Mouse (Mus musculus): Measurements from ENCODE around the gene Ankrd54. TPM values are rescaled to one million over a fixed set of nuclear protein-coding genes. Genes with fewer than 3 reads are reported as not detected.

Gene Ankrd54
- polyA plus RNA-seq, 1 experiment from 2014 or later: 61.0 TPM

DNA sequence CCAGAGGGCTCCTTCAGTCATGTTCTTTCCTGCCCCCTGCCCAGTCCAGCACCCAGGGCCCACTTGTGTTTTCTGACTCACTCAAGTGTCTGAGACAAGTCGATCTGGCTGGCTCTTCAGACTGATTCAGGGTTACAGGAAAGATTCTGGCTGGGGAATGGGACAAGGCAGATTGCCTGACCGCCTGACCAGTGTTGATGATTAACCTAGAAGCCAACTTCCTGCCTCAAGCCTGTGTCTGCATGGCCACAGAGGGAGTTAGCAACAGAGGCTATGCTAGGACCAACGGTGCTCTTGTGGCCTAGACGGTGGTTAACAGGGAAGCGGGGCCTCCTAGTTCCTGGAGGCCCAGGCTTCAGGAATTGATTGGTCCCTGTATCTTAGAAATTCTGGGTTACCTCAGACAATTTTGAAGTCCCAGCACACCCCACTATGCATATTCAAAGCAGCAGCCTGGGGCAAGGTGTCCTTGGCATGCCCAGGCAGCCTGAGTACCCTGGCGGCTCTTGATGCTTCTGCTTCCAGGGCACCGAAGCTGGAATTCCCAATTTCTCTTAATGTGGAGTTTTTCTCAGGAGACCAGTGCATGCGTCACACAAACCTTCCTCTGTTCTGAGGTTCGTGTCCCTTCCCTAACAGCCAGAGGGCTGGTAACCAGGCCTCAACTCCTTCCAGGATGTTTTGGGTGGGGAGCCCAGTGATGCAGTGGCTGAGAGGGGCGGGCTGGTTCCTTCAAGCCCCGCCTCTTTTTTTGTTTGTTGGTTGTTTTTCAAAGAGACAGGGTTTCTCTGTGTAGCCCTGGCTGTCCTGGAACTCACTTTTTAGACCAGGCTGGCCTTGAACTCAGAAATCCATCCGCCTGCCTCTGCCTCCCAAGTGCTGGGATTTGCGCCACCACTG, 11.0 kb downstream of the Ankrd54 start:
- ATAC-seq (replicated peaks): no peak
- no peaks in the 10 kb centered on the region for H3K9me3 ChIP-seq
- H3K4me3 ChIP-seq: no peak overlapping the region
- H3K4me1 ChIP-seq: no peaks in the 10 kb centered on the region
- 81% methylated on average over 13 of the region's 13 CpGs for WGBS
- H3K36me3 ChIP-seq (replicated peaks): peaks cover 27% of the 10 kb centered on the region
- H3K27ac ChIP-seq: no peak overlapping the region
- H3K27me3 ChIP-seq (replicated peaks): no peaks in the 10 kb centered on the region
- no peak overlapping the region for H3K9ac ChIP-seq
- H3K4me2 ChIP-seq: no peak overlapping the region

- no peak overlapping the region for H3K27ac ChIP-seq
- H3K4me3 ChIP-seq: no peak overlapping the region
- no peak overlapping the region for H3K4me2 ChIP-seq
- H3K9me3 ChIP-seq: no peaks in the 10 kb centered on the region
- no peaks in the 10 kb centered on the region for H3K27me3 ChIP-seq (replicated peaks)
- ATAC-seq (replicated peaks): no peak
- H3K4me1 ChIP-seq: no peaks in the 10 kb centered on the region
- WGBS: 87% methylated on average over 2 of the region's 2 CpGs
- no peak overlapping the region for H3K9ac ChIP-seq
- H3K36me3 ChIP-seq (replicated peaks): peaks cover 22% of the 10 kb centered on the region
Observed at GRCm38 (mm10) chr15:79050964-79051363, 11.7 kb downstream of the Ankrd54 start.

DNA sequence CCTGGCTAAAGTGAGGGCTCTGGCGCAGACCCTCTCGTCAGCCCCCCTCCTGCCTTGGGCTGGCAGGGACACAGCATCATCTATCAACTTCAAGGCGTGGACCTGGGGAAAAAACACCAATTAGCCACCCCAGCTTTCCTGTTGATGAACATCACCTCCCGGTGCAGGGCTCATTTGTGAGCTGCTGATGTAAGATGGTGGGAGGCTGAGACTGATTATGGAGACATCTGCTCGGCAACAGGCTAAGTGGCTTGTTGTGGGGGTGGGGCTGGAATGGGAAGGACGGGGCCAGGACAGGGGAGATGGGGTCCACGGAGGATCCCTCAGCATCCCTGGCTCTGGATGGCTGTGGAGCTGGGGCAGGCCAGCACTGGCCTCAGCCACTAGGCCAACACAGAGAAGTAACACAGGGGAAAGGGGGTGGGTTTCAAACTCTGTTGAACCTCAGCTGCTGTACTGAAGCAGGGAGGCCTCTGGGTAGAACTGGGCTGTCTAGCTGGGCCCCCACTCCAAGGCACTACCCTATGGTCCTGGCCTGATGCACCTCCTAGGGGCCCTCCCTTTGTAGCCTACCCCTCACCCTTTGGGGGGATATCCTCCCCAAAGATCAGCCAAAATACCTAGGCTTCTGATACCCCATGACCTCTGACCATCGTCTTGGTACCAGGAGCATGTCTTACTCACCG, 12.4 kb downstream of the Ankrd54 start:
- Histone ChIP-seq H3K9me3 (no peaks in the 10 kb centered on the region), H3K27ac (no peak overlapping the region), H3K4me3 (no peak overlapping the region), H3K27me3 (replicated peaks) (no peaks in the 10 kb centered on the region), H3K9ac (no peak overlapping the region), H3K4me1 (no peaks in the 10 kb centered on the region), H3K4me2 (no peak overlapping the region), H3K36me3 (replicated peaks) (peaks cover 16% of the 10 kb centered on the region)
- WGBS: 67% methylated on average over 9 of the region's 9 CpGs
- no peak for ATAC-seq (replicated peaks)

- peaks cover 4% of the 10 kb centered on the region; the same call in 1 of the 2 replicates for H3K4me1 ChIP-seq
- H3K27ac ChIP-seq: no peak overlapping the region
- WGBS: 65% methylated on average over 4 of the region's 4 CpGs
- no peak overlapping the region for H3K4me2 ChIP-seq
- H3K9me3 ChIP-seq: no peaks in the 10 kb centered on the region
- no peak overlapping the region for H3K4me3 ChIP-seq
- no peak for ATAC-seq (replicated peaks)
- peaks cover 12% of the 10 kb centered on the region for H3K27me3 ChIP-seq (replicated peaks)
- no peaks in the 10 kb centered on the region; the same call in 1 of the 2 replicates for H3K36me3 ChIP-seq (replicated peaks)
- no peak overlapping the region for H3K9ac ChIP-seq
Observed at GRCm38 (mm10) chr15:79048186-79048585, 14.5 kb downstream of the Ankrd54 start.

GRCm38 (mm10) chr15:79044837-79045236, 17.9 kb downstream of the Ankrd54 start:
- Histone ChIP-seq H3K4me1 (peaks cover 27% of the 10 kb centered on the region), H3K9me3 (no peaks in the 10 kb centered on the region), H3K4me3 (no peak overlapping the region), H3K27me3 (replicated peaks) (peaks cover 43% of the 10 kb centered on the region), H3K36me3 (replicated peaks) (no peaks in the 10 kb centered on the region), H3K4me2 (no peak overlapping the region), H3K27ac (no peak overlapping the region), H3K9ac (no peak overlapping the region)
- WGBS: 9% methylated on average over 4 of the region's 4 CpGs
- no peak for ATAC-seq (replicated peaks)

DNA sequence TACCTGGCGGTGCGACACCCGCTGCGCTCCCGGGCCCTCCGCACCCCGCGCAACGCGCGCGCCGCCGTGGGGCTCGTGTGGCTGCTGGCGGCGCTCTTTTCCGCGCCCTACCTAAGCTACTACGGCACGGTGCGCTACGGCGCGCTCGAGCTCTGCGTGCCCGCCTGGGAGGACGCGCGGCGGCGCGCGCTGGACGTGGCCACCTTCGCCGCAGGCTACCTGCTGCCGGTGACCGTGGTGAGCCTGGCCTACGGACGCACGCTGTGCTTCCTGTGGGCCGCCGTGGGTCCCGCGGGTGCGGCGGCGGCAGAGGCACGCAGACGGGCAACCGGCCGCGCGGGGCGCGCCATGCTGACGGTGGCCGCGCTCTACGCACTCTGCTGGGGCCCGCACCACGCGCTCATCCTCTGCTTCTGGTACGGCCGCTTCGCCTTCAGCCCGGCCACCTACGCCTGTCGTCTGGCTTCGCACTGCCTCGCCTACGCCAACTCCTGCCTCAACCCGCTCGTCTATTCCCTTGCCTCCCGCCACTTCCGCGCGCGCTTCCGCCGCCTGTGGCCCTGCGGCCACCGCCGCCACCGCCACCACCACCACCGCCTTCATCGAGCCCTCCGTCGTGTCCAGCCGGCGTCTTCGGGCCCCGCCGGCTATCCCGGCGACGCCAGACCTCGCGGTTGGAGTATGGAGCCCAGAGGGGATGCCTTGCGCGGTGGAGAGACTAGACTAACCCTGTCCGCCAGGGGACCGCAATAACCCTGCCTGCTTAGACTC, 19.8 kb downstream of the Ankrd54 start:
- peak overlapping the region; percentile 49 for H3K27ac ChIP-seq
- H3K4me2 ChIP-seq: peak overlapping the region; percentile 90
- WGBS: under 1% methylated on average over 105 of the region's 105 CpGs
- no peaks in the 10 kb centered on the region for H3K36me3 ChIP-seq (replicated peaks)
- H3K9ac ChIP-seq: peak overlapping the region; percentile 59
- H3K27me3 ChIP-seq (replicated peaks): peaks cover 49% of the 10 kb centered on the region
- H3K4me3 ChIP-seq: peak overlapping the region; percentile 61
- H3K4me1 ChIP-seq: peaks cover 29% of the 10 kb centered on the region
- peak; percentile 51 for ATAC-seq (replicated peaks)
- no peaks in the 10 kb centered on the region for H3K9me3 ChIP-seq

- peak within 1 kb of the TSS; percentile 59 for H3K9ac ChIP-seq
- H3K27ac ChIP-seq: peak within 1 kb of the TSS; percentile 49
- peak within 1 kb of the TSS; percentile 61 for H3K4me3 ChIP-seq
- H3K27me3 ChIP-seq (replicated peaks): peaks cover 49% of the 10 kb centered on the region
- no peaks in the 10 kb centered on the region for H3K9me3 ChIP-seq
- H3K4me1 ChIP-seq: peaks cover 33% of the 10 kb centered on the region
- 79% methylated on average over 6 of the region's 6 CpGs for WGBS
- peak within 1 kb of the TSS; percentile 90 for H3K4me2 ChIP-seq
- no peak for ATAC-seq (replicated peaks)
- no peaks in the 10 kb centered on the region for H3K36me3 ChIP-seq (replicated peaks)
Observed at GRCm38 (mm10) chr15:79041585-79041984, 21.1 kb downstream of the Ankrd54 start, which contains the start of gene Galr3. Gene Galr3 (plus strand): TSS chr15:79041885.

- Histone ChIP-seq H3K27me3 (replicated peaks) (peaks cover 49% of the 10 kb centered on the region), H3K36me3 (replicated peaks) (no peaks in the 10 kb centered on the region), H3K4me1 (peaks cover 33% of the 10 kb centered on the region), H3K9ac (peak overlapping the region; percentile 30; the same call in 1 of the 2 replicates), H3K4me2 (peak overlapping the region; percentile 46), H3K27ac (no peak overlapping the region), H3K4me3 (peak overlapping the region; percentile 30), H3K9me3 (no peaks in the 10 kb centered on the region)
- WGBS: 24% methylated on average over 24 of the region's 24 CpGs
- no peak for ATAC-seq (replicated peaks)
Observed at GRCm38 (mm10) chr15:79040501-79041416, 21.9 kb downstream of the Ankrd54 start.

DNA sequence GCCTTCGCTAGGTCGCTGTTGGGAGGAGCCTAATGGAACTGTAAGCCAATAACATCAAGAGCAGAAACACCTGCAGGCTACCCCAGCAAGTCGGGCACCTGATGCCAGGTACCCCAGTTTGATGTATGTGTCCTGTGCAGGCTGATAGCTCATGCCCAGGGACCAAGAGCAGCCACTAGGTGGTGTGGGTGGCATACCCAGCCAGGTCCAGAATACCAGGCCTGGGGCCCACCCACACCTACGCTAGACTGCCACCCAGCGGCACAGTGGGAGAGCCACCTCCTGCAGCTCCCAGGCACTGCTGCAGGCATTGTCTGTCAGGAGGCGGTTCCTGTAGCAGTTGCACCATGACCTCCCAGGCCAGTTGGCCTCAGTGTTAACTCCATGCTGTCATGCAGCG, 23.8 kb downstream of the Ankrd54 start:
- 23% methylated on average over 7 of the region's 7 CpGs for WGBS
- Histone ChIP-seq H3K36me3 (replicated peaks) (no peaks in the 10 kb centered on the region), H3K4me2 (no peak overlapping the region), H3K4me1 (peaks cover 33% of the 10 kb centered on the region), H3K9ac (no peak overlapping the region), H3K9me3 (no peaks in the 10 kb centered on the region), H3K4me3 (no peak overlapping the region), H3K27ac (no peak overlapping the region), H3K27me3 (replicated peaks) (peaks cover 43% of the 10 kb centered on the region)
- ATAC-seq (replicated peaks): no peak; the same call in 1 of the 2 replicates

- H3K27me3 ChIP-seq (replicated peaks): peaks cover 38% of the 10 kb centered on the region
- ATAC-seq (replicated peaks): no peak
- H3K9me3 ChIP-seq: no peaks in the 10 kb centered on the region
- H3K9ac ChIP-seq: no peak overlapping the region
- no peak overlapping the region for H3K27ac ChIP-seq
- H3K4me1 ChIP-seq: peaks cover 30% of the 10 kb centered on the region
- no peak overlapping the region for H3K4me2 ChIP-seq
- no peak overlapping the region for H3K4me3 ChIP-seq
- no peaks in the 10 kb centered on the region for H3K36me3 ChIP-seq (replicated peaks)
- 68% methylated on average over 10 of the region's 10 CpGs for WGBS
Observed at GRCm38 (mm10) chr15:79038331-79038730, 24.4 kb downstream of the Ankrd54 start.

DNA sequence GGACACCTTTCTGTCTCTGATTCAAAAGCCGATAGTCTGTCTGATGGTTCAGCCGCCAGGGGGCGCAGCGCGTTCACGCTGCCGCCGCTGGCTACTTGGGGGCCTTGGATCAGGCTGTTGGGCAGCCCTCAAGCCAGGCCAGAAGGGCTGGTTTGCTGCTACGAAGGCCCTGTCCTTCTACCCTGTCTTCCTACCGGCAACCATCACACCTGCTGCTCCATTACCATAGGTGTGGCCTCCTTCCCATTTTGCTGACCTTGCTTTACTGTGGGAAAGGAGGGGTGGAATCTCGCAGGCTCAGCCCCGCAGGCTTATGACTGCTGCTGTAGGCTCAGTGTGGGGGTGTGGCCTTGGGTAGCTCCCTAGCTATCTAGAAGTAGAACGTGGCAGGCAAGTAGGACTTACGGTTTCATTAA, 24.8 kb downstream of the Ankrd54 start:
- peaks cover 35% of the 10 kb centered on the region for H3K27me3 ChIP-seq (replicated peaks)
- H3K4me2 ChIP-seq: peak overlapping the region; percentile 5; the same call in 1 of the 2 replicates
- ATAC-seq (replicated peaks): no peak
- peaks cover 26% of the 10 kb centered on the region for H3K4me1 ChIP-seq
- no peak overlapping the region for H3K27ac ChIP-seq
- H3K36me3 ChIP-seq (replicated peaks): no peaks in the 10 kb centered on the region
- 12% methylated on average over 14 of the region's 14 CpGs for WGBS
- no peak overlapping the region for H3K9ac ChIP-seq
- no peak overlapping the region for H3K4me3 ChIP-seq
- H3K9me3 ChIP-seq: no peaks in the 10 kb centered on the region

All from midbrain, embryonic 15.5 days (tissue).